Mouse (Mus musculus): Measurements from ENCODE around the gene Lrrc4b.

The Lrrc4b gene

DNA sequence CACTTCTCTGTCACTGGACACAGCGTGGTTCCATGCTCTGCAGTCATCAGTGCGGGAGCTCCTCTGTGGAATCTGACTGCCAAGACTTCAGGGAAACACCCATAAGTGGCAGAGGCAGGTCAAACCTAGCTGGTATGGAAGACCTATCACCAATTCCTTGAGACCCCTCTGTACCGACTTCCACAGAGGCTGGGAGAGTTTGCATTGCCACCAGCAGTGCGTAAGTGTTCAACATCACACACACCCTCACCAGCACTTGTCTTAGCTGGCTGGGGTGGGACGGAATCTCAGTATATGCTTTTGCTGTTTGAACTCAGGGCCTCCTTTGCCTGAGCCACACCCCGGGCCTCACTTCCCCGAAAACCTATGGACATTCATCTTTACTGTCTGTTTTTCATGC lies 59.1 kb downstream of the Lrrc4b start:
- DNase-seq (ENCODE audit: low spot score), result no peak

DNA sequence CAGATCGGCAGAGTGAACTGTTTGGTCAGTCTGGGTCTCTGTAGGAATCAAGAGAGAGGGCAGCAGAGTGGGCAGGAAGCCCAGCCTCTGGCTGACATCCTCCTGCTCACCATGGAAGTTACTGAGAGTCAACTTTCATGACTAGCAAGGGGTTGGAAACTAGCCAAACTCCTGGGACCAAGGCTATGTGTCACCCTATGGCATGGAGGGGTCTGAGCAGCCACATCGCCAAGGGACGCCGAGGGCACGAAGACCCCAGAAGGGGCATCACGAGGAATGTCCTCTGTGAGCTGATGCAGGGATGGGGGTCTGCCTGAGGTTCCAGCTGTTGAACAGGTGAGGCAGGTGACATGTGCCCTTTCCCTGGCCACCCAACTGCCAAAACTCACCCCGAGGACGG lies 59.7 kb downstream of the Lrrc4b start:
- no peak for DNase-seq (ENCODE audit: low spot score)

DNA sequence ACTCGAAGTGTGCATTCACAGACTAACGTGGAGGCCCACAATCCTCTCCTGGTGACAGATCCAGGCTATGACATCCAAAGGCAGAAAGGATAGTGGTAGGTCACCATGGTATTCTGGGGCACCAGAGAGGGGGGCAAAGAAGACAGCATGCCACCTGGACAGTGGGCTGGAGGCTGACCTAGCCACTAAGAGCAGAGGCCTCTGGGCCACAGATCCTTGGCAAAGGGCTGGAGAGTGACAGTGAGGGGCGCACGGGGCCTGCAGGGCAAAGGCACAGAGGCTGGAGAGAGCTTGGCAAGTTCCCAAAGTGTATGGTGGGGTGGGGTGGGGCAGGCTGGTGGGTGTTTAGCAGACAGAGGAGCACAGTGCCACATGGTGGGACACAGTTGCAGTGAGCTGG lies 61.5 kb downstream of the Lrrc4b start:
- DNase-seq (ENCODE audit: low spot score), result no peak

DNA sequence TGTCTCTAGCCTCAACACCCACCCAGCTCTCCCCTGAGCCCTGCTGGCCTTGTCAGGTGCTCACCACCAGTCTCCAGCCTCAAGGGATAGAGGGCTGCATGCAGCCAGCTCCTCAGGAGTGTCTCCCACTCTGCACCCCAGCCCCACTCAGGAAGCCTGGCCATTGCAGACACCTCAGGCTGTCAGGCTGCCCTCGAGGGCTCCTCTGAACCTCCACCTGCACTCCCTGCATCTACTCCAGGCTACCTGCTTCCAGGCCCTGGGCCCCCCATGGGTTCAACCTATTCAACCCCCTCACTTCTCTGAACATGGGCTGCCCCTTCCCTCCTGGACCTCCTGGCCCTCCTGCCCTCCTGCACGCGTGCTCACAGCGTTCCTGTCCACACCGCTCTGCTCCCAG lies 62.6 kb downstream of the Lrrc4b start:
- DNase-seq (ENCODE audit: low spot score), result no peak

DNA sequence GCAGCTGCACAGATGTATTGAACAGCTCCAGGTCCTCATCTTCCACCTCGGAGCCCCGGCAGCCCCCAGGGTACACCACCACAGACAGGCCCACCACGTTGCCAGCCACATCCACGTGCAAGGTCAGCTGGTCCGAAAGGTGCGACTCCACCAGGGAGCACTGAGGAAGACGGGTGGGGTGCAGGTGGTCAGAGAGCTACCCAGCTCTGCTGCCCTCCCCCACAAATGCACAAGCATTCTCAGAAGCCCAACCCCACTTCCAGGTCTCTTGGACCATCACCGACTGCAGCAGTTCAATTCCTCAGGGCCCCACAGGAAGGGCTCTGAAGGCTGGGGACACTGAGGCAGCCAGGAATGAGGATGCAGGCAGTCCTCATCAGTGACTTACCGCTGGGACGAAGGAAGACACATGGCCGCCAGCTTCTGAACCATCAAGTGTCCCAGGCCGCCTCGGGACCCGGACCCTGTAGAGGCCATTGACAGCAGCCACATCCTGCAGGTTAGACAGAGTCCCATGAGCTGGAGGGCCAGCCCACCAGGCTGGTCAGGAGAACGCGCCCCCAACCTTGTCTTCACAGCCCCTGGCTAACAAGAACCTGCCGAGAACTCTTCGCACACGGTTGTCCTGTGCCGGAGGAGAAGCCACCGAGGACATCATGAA lies 63.5 kb downstream of the Lrrc4b start:
- no peak for DNase-seq (ENCODE audit: low spot score)

DNA sequence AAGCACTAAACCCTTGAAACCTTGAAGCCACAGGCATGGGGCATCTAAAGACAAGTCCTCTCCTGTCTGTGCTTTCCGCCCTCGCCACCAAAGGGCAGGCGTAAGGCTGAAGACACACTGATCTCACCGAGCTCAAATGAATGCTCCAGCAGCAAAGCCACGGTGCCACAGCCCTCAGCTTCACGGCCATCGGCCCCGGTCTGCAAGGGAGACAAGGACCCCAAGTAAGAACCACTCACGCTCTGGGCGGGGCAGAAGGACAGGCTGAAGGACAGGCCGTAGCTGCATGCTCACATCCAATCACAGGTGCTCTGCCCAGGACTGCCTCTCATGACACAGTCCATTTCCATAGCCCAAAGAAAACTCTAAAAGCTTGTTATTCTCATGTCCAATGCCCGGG lies 65.9 kb downstream of the Lrrc4b start:
- no peak for DNase-seq (ENCODE audit: low spot score)

DNA sequence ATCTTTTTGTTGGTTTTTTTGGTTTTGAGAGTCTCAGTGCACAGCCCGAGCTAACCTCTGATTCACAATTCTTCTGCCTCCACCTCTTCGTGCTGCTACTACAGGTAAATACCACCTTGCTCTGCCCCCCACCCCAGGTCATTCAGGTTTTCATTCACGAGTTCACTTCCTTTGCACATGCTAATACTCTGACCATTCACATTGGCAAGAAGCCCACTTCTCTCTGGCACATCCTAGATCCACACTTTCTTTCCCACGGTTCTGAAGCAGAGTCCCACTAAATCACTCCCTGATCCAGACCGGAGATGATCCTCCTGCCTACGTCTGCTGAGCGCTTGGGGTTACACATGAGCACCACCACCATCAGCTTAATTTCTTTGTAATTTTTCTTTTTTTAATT lies 66.3 kb downstream of the Lrrc4b start:
- DNase-seq (ENCODE audit: low spot score), result no peak

DNA sequence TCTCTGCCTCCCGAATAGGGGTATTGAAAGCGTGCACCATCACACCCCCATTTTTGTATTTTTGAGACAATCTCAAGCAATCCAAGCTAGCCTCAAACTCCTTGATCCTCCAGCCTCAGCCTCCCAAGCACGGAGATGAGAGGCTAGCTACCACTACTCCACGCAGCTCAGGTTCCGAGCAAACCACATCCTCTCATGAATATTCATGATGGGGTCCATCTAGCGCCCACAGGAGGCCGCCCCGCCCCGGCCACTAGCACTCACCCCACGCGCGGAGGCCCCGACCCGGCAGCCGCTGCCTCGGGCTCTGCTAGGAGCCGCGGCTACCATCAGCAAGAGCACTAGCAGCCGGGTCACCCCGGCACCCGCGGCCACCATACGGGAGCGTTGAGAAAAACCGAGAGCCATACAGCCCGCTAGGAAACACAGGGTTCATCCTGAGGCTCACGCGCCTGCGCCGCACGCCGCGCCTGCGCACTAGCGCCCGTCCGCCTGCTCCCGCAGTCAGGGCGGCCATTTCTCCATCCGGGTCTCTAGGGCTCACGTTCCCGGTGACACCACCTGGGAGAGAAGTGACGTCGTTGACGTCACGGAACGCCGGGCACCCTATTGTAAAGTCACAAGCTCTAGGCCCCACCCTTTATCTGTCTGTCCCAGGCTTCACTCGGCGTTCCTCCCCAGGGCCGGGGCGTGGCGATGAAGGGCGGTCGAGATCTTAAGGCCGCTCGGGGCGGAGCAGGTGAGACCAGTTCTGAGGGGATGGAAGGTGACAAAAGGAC lies 67.4 kb downstream of the Lrrc4b start, which contains the start of the genes Emc10 and Fam71e1:
Gene Emc10 (minus strand): TSS at position 538 of the 779 bp plus-strand sequence.
Gene Fam71e1 (plus strand): TSS at position 590 of the 779 bp plus-strand sequence.
- DNase-seq (ENCODE audit: low spot score), result peak; percentile 98

DNA sequence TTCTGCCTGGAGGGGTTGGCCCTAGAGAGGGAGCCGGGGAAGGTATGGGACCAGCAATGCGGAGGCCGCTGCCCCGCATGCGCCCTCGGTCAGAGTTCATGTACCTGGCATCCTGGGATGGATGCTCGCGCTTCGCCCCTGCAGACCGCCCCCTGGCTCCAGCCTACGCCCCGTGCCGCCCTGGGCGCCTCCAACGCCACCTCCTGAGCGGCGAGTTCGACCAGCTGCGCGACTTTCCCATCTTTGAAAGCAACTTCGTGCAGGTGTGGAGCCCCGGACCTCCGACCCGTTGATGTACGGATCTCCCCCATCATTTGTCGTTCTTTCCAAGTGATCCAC lies 67.9 kb downstream of the Lrrc4b start:
- DNase-seq (ENCODE audit: low spot score), result no peak

DNA sequence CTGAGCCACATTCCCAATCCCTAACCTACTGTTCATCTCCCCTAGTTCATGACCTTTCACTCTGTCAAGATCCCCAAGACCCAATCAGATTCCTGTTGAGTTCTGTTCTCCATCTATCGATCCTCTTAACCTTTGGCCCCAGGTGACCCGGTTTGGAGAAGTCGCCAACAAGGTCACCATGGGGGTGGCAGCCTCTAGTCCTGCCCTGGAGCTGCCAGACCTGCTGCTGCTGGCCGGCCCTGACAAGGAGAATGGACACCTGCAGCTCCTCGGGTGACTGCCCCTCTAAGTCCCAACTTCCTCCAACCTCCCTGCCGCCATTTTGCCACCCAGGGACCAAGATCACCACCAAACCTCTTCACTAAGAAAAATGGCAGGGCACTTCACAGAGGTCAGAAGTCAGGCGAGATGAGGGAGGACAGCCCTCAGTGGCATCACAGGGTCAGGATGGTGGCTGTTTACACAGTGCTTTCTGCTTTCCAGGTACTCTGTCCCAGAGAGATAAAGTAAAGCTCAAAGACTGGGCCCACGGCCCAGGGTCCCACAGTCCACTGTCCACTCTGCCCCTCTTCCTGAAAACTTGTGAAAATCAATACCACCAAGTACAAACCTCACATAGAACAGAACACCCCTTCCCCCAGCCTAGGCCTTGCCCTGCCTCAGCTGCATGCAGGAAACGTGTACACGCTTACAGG lies 68.7 kb downstream of the Lrrc4b start:
- peak; percentile 19 for DNase-seq (ENCODE audit: low spot score)

DNA sequence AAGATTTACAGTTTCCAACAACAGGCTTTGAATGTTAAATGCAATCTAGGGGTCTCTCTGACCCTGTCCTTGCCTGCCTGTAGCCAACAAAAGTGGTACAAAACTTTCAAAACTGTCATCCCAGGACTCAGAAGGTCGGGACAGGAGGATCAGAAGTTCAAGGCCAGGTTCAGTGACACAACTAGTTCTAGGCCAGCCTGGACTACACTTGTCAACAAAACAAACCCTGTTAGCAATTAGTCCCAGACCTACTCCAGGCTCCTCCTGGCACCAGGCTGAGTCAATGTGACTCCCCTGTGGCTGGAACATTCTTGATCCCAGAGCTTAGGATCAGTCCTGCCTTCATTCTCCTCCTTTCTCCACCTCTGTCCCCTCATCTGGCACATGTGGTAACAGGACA lies 70.1 kb downstream of the Lrrc4b start:
- DNase-seq (ENCODE audit: low spot score), result no peak

DNA sequence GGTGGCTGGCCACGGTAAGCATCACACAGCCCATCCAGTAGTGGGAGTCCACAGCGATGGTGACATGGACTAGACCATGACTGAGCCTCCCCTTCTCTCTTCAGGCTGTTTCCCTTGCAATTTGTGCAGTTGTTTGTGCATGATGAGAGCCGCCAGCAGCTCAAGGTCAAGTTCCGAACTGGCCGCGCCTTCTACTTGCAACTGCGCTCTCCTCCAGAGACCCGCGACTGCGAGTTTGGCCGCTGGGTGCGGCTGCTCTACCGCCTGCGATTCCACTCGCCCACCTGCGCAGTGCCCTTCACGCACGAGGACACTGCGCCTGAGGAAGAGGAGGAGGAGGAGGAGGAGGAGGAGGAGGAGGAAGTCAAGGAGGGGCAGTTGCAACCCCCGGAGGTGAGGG lies 71.2 kb downstream of the Lrrc4b start:
- DNase-seq (ENCODE audit: low spot score), result peak; percentile 13

DNA sequence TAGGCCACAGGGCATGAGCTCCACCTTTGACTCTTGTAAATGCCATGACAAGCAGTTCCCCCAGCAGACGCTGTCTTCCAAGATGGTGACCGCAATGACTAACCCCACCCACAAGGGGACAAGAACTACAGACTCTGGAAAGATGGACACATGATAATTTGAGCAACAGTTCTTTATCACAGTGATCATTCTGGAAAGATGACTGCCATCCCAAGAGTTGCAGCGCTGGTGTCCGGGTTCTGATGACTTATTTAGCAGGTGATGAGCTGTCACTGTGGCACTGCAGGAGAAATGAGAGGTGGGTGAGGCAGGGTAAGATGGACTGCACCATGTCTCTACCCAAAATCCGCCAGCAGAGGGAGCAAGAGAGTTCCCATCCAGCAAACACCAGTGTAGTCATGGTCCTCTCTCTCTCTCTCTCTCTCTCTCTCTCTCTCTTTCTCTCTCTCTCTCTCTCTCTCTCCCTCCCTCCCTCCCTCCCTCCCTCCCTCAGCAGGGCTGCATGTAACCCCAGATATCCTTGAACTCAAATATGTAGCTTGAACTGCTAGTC lies 72.8 kb downstream of the Lrrc4b start:
- DNase-seq (ENCODE audit: low spot score), result peak; percentile 20

DNA sequence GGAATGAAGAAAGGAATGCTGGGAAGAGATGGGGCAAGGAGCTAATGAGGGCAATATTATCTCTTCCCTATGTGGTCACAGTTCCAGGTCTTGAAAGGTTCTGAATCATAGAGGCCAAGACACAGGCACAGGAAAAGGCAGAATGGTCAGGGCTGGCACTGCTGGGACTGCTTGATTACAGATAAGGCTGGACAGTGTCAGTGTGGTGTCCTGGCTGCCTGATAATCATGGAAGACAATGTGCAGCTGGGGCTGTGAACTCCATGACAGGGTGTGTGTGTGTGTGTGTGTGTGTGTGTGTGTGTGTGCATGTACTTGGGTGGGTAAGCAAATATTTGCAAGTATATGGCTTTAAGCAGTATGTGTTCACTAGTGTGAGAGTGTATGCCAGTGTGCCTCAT lies 78.7 kb downstream of the Lrrc4b start:
- no peak for DNase-seq (ENCODE audit: low spot score)
